Mouse (Mus musculus): Measurements from ENCODE around the gene Wdr19. TPM values are rescaled to one million over a fixed set of nuclear protein-coding genes. Genes with fewer than 3 reads are reported as not detected.

The Wdr19 gene
- polyA plus RNA-seq, 1 experiment from 2014 or later: 2.4 TPM

- 0 out of 2 replicates have a peak, but pooled peaks cover 3% of the 10 kb centered on the region for H3K36me3 ChIP-seq (ENCODE audit: control insufficient read depth, insufficient read depth, low read length)
- no peak overlapping the region for H3K4me2 ChIP-seq (replicated peaks; ENCODE audit: low read depth)
- 86% methylated on average over 9 of the region's 9 CpGs for WGBS
- TF ChIP-seq EP300 (optimal IDR thresholded peaks at IDR 0.05): no peak
- no peak for TF ChIP-seq CTCF (IDR thresholded peaks at IDR 0.05; ENCODE audit: low read depth)
- DNase-seq (ENCODE audit: low spot score) (no peak), ATAC-seq (ENCODE audit: low FRiP score, low TSS enrichment) (no peak)
- H3K27me3 ChIP-seq (ENCODE audit: control insufficient read depth, insufficient read depth, low read length): no peaks in the 10 kb centered on the region
- no peak overlapping the region for H3K27ac ChIP-seq (replicated peaks)
- no peak overlapping the region for H3K9ac ChIP-seq (ENCODE audit: low read length)
- no peaks in the 10 kb centered on the region for H3K9me3 ChIP-seq (ENCODE audit: control insufficient read depth, low read length)
- no peak overlapping the region for H3K4me3 ChIP-seq (ENCODE audit: low read depth, low read length)
- no peaks in the 10 kb centered on the region for H3K4me1 ChIP-seq (replicated peaks; ENCODE audit: control insufficient read depth, insufficient read depth)
These were observed 29.3 kb upstream of the Wdr19 start for GRCm38 (mm10) chr5:65170206-65170605.

- Histone ChIP-seq H3K9me3 (ENCODE audit: control insufficient read depth, low read length) (no peaks in the 10 kb centered on the region), H3K4me2 (replicated peaks; ENCODE audit: low read depth) (peak overlapping the region; percentile 40), H3K27ac (replicated peaks) (no peak overlapping the region), H3K36me3 (ENCODE audit: control insufficient read depth, insufficient read depth, low read length) (no peaks in the 10 kb centered on the region), H3K9ac (ENCODE audit: low read length) (no peak overlapping the region), H3K27me3 (ENCODE audit: control insufficient read depth, insufficient read depth, low read length) (no peaks in the 10 kb centered on the region), H3K4me1 (replicated peaks; ENCODE audit: control insufficient read depth, insufficient read depth) (no peaks in the 10 kb centered on the region), H3K4me3 (ENCODE audit: low read depth, low read length) (0 out of 2 replicates have a peak overlapping the region, but pooled peaks have one; percentile 18)
- DNase-seq (ENCODE audit: low spot score) (peak; percentile 43), ATAC-seq (ENCODE audit: low FRiP score, low TSS enrichment) (0 out of 2 replicates have a peak, but pooled peaks have one; percentile 60)
- TF ChIP-seq EP300 (optimal IDR thresholded peaks at IDR 0.05) (no peak), CTCF (IDR thresholded peaks at IDR 0.05; ENCODE audit: low read depth) (no peak)
- WGBS: 55% methylated on average over 26 of the region's 26 CpGs
These were observed 24.2 kb upstream of the Wdr19 start for GRCm38 (mm10) chr5:65175035-65175917.

GRCm38 (mm10) chr5:65175918-65176484, 23.5 kb upstream of the Wdr19 start:
- peak; percentile 60; the same call in 1 of the 2 replicates for ATAC-seq (ENCODE audit: low FRiP score, low TSS enrichment)

GRCm38 (mm10) chr5:65177026-65177514, 22.4 kb upstream of the Wdr19 start:
- Histone ChIP-seq H3K9me3 (ENCODE audit: control insufficient read depth, low read length) (no peaks in the 10 kb centered on the region), H3K36me3 (ENCODE audit: control insufficient read depth, insufficient read depth, low read length) (no peaks in the 10 kb centered on the region), H3K4me1 (replicated peaks; ENCODE audit: control insufficient read depth, insufficient read depth) (no peaks in the 10 kb centered on the region), H3K27ac (replicated peaks) (no peak overlapping the region), H3K4me2 (replicated peaks; ENCODE audit: low read depth) (no peak overlapping the region), H3K9ac (ENCODE audit: low read length) (no peak overlapping the region), H3K27me3 (ENCODE audit: control insufficient read depth, insufficient read depth, low read length) (no peaks in the 10 kb centered on the region), H3K4me3 (ENCODE audit: low read depth, low read length) (no peak overlapping the region)
- no peak for TF ChIP-seq CTCF (IDR thresholded peaks at IDR 0.05; ENCODE audit: low read depth)
- no peak for TF ChIP-seq EP300 (optimal IDR thresholded peaks at IDR 0.05)
- peak; percentile 57 for DNase-seq (ENCODE audit: low spot score)
- peak; percentile 53; the same call in 1 of the 2 replicates for ATAC-seq (ENCODE audit: low FRiP score, low TSS enrichment)
- 22% methylated on average over 11 of the region's 11 CpGs for WGBS

More at GRCm38 (mm10) chr5:65175918-65176484, 23.5 kb upstream of the Wdr19 start:
- Histone ChIP-seq H3K27me3 (ENCODE audit: control insufficient read depth, insufficient read depth, low read length) (no peaks in the 10 kb centered on the region), H3K36me3 (ENCODE audit: control insufficient read depth, insufficient read depth, low read length) (no peaks in the 10 kb centered on the region), H3K9ac (ENCODE audit: low read length) (no peak overlapping the region), H3K4me1 (replicated peaks; ENCODE audit: control insufficient read depth, insufficient read depth) (no peaks in the 10 kb centered on the region), H3K4me2 (replicated peaks; ENCODE audit: low read depth) (peak overlapping the region; percentile 40), H3K9me3 (ENCODE audit: control insufficient read depth, low read length) (no peaks in the 10 kb centered on the region), H3K27ac (replicated peaks) (no peak overlapping the region), H3K4me3 (ENCODE audit: low read depth, low read length) (0 out of 2 replicates have a peak overlapping the region, but pooled peaks have one; percentile 18)
- no peak for DNase-seq (ENCODE audit: low spot score)
- TF ChIP-seq EP300 (optimal IDR thresholded peaks at IDR 0.05) (no peak), CTCF (IDR thresholded peaks at IDR 0.05; ENCODE audit: low read depth) (no peak)
- WGBS: 50% methylated on average over 13 of the region's 13 CpGs

GRCm38 (mm10) chr5:65178477-65178876, 21.0 kb upstream of the Wdr19 start:
- ATAC-seq (ENCODE audit: low FRiP score, low TSS enrichment) (no peak), DNase-seq (ENCODE audit: low spot score) (no peak)
- Histone ChIP-seq H3K4me2 (replicated peaks; ENCODE audit: low read depth) (no peak overlapping the region), H3K36me3 (ENCODE audit: control insufficient read depth, insufficient read depth, low read length) (no peaks in the 10 kb centered on the region), H3K9me3 (ENCODE audit: control insufficient read depth, low read length) (no peaks in the 10 kb centered on the region), H3K27me3 (ENCODE audit: control insufficient read depth, insufficient read depth, low read length) (no peaks in the 10 kb centered on the region), H3K9ac (ENCODE audit: low read length) (no peak overlapping the region), H3K4me1 (replicated peaks; ENCODE audit: control insufficient read depth, insufficient read depth) (no peaks in the 10 kb centered on the region), H3K27ac (replicated peaks) (no peak overlapping the region), H3K4me3 (ENCODE audit: low read depth, low read length) (no peak overlapping the region)
- TF ChIP-seq CTCF (IDR thresholded peaks at IDR 0.05; ENCODE audit: low read depth): no peak
- no peak for TF ChIP-seq EP300 (optimal IDR thresholded peaks at IDR 0.05)
- WGBS: 90% methylated on average over 9 of the region's 9 CpGs
